Mouse (Mus musculus) MEL (cell line): Measurements from ENCODE around the gene Cblb. TPM values are rescaled to one million over a fixed set of nuclear protein-coding genes. Genes with fewer than 3 reads are reported as not detected.

Source experiments
- DNase-seq: peaks from one replicate; pipeline ENCODE4 v3.0.0; 2011; ENCODE audit warnings: low read depth, low spot score
- H3K27ac ChIP-seq: 2 replicates; pipeline ENCODE4 v1.5.1; 2012; ENCODE audit warnings: low read depth, mild to moderate bottlenecking, control low read depth, low read length, moderate library complexity; ENCODE audit not compliant: control insufficient read depth
- H3K27me3 ChIP-seq, 2 experiments: fragments of 150-350 bp in 1 of 2; sonication (generic) in 1 of 2; 2 replicates each; pipeline ENCODE4 v1.6.1; 2012; ENCODE audit warnings: low read length in 2 of 2, mild to moderate bottlenecking in 2 of 2, improper control_type of control experiment in 1 of 2, moderate library complexity in 1 of 2; ENCODE audit not compliant: insufficient read depth in 2 of 2, control insufficient read depth in 1 of 2
- H3K36me3 ChIP-seq, 2 experiments: 2 replicates each; pipeline ENCODE4 v1.6.1; 2012 to 2014; ENCODE audit warnings: low read length in 2 of 2, improper control_type of control experiment in 1 of 2, inconsistent platforms in 1 of 2, mild to moderate bottlenecking in 1 of 2; ENCODE audit not compliant: insufficient read depth in 2 of 2, control insufficient read depth in 1 of 2
- H3K4me1 ChIP-seq, 2 experiments: fragments of 150-350 bp in 1 of 2; sonication (generic) in 1 of 2; 2 replicates each; pipeline ENCODE4 v1.6.1; 2012; ENCODE audit warnings: low read length in 2 of 2, improper control_type of control experiment in 1 of 2, mild to moderate bottlenecking in 1 of 2; ENCODE audit not compliant: insufficient read depth in 2 of 2, control insufficient read depth in 1 of 2
- H3K4me3 ChIP-seq, 2 experiments: fragments of 150-350 bp in 1 of 2; sonication (generic) in 1 of 2; 2 replicates each; pipeline ENCODE4 v1.5.1; 2012; ENCODE audit warnings: low read depth in 2 of 2, low read length in 2 of 2, mild to moderate bottlenecking in 2 of 2, moderate library complexity in 2 of 2, control low read depth in 1 of 2, improper control_type of control experiment in 1 of 2; ENCODE audit not compliant: control insufficient read depth in 1 of 2, insufficient read depth in 1 of 2
- H3K79me2 ChIP-seq: 2 replicates; pipeline ENCODE4 v1.6.1; 2012; ENCODE audit warnings: mild to moderate bottlenecking, low read length, moderate library complexity; ENCODE audit not compliant: control insufficient read depth, poor library complexity, insufficient read depth
- H3K9ac ChIP-seq: 2 replicates; pipeline ENCODE4 v1.6.1; 2012; ENCODE audit warnings: low read depth, mild to moderate bottlenecking, control low read depth, low read length, moderate library complexity; ENCODE audit not compliant: control insufficient read depth, poor library complexity, severe bottlenecking
- H3K9me3 ChIP-seq: fragments of 150-350 bp; sonication (generic); replicated peaks from 2 replicates; pipeline ENCODE4 v1.6.1; 2012; ENCODE audit warnings: mild to moderate bottlenecking, low read length, improper control_type of control experiment, moderate library complexity; ENCODE audit not compliant: insufficient read depth
- BHLHE40 ChIP-seq: IDR thresholded peaks from 2 replicates; pipeline ENCODE4 v1.6.1; 2012; ENCODE audit warnings: low read depth, mild to moderate bottlenecking, inconsistent platforms, low read length, improper control_type of control experiment, borderline replicate concordance
- CHD1 ChIP-seq: IDR thresholded peaks from 2 replicates; pipeline ENCODE4 v1.6.1; 2012; ENCODE audit warnings: low read depth, mild to moderate bottlenecking, inconsistent platforms, low read length, improper control_type of control experiment
- CHD2 ChIP-seq: IDR thresholded peaks from 2 replicates; pipeline ENCODE4 v1.6.1; 2011; ENCODE audit warnings: low read length, improper control_type of control experiment
- CTCF ChIP-seq, 3 experiments: IDR thresholded peaks in 2 of 3; conservative IDR thresholded peaks in 1 of 3; 2 replicates each; pipeline ENCODE4 v1.5.1; 2011 to 2012; ENCODE audit warnings: low read length in 3 of 3, low read depth in 2 of 3, mild to moderate bottlenecking in 2 of 3, improper control_type of control experiment in 1 of 3, inconsistent platforms in 1 of 3, mixed read lengths in 1 of 3, moderate library complexity in 1 of 3; ENCODE audit not compliant: control insufficient read depth in 1 of 3, insufficient read depth in 1 of 3, poor library complexity in 1 of 3, severe bottlenecking in 1 of 3
- E2F4 ChIP-seq: IDR thresholded peaks from 2 replicates; pipeline ENCODE4 v1.6.1; 2011; ENCODE audit warnings: low read depth, low read length, improper control_type of control experiment, borderline replicate concordance
- ELF1 ChIP-seq: IDR thresholded peaks from 2 replicates; pipeline ENCODE4 v1.6.1; 2014; ENCODE audit warnings: low read depth, mild to moderate bottlenecking, inconsistent platforms, low read length, improper control_type of control experiment, moderate library complexity
- EP300 ChIP-seq, 2 experiments: IDR thresholded peaks; 2 replicates each; pipeline ENCODE4 v1.6.1; 2011; ENCODE audit warnings: improper control_type of control experiment in 2 of 2, low read length in 2 of 2, low read depth in 1 of 2, mild to moderate bottlenecking in 1 of 2
- ETS1 ChIP-seq: IDR thresholded peaks from 2 replicates; pipeline ENCODE4 v1.6.1; 2012; ENCODE audit warnings: low read depth, mild to moderate bottlenecking, inconsistent platforms, low read length, improper control_type of control experiment, moderate library complexity
- GABPA ChIP-seq: IDR thresholded peaks from 2 replicates; pipeline ENCODE4 v1.6.1; 2012; ENCODE audit warnings: low read depth, mild to moderate bottlenecking, inconsistent platforms, low read length, improper control_type of control experiment, moderate library complexity
- GATA1 ChIP-seq: IDR thresholded peaks from 2 replicates; pipeline ENCODE4 v1.6.1; 2011; ENCODE audit warnings: low read depth, low read length, improper control_type of control experiment
- HCFC1 ChIP-seq: IDR thresholded peaks from 2 replicates; pipeline ENCODE4 v1.6.1; 2012; ENCODE audit warnings: low read depth, mild to moderate bottlenecking, inconsistent platforms, low read length, improper control_type of control experiment, moderate library complexity
- JUND ChIP-seq: IDR thresholded peaks from 2 replicates; pipeline ENCODE4 v1.6.1; 2011; ENCODE audit warnings: low read depth, mild to moderate bottlenecking, improper control_type of control experiment, low read length
- KAT2A ChIP-seq: conservative IDR thresholded peaks from 2 replicates; pipeline ENCODE4 v1.6.1; 2012; ENCODE audit warnings: low read depth, low read length, improper control_type of control experiment, inconsistent platforms
- MAFK ChIP-seq: IDR thresholded peaks from 2 replicates; pipeline ENCODE4 v1.6.1; 2011; ENCODE audit warnings: low read depth, mild to moderate bottlenecking, low read length, improper control_type of control experiment, borderline replicate concordance
- MAZ ChIP-seq: IDR thresholded peaks from 2 replicates; pipeline ENCODE4 v1.6.1; 2012; ENCODE audit warnings: low read depth, mild to moderate bottlenecking, inconsistent platforms, low read length, improper control_type of control experiment
- MEF2A ChIP-seq: IDR thresholded peaks from 2 replicates; pipeline ENCODE4 v1.6.1; 2014; ENCODE audit warnings: low read depth, mild to moderate bottlenecking, inconsistent platforms, low read length, improper control_type of control experiment; ENCODE audit not compliant: poor library complexity, insufficient replicate concordance, severe bottlenecking; ENCODE audit errors: extremely low read depth
- MXI1 ChIP-seq: IDR thresholded peaks from 2 replicates; pipeline ENCODE4 v1.6.1; 2011; ENCODE audit warnings: mild to moderate bottlenecking, low read depth, low read length, improper control_type of control experiment
- MYB ChIP-seq: IDR thresholded peaks from 2 replicates; pipeline ENCODE4 v1.6.1; 2011; ENCODE audit warnings: mild to moderate bottlenecking, low read depth, low read length, improper control_type of control experiment
- MYC ChIP-seq: IDR thresholded peaks from 2 replicates; pipeline ENCODE4 v1.6.1; 2011; ENCODE audit warnings: low read depth, mild to moderate bottlenecking, low read length, improper control_type of control experiment, moderate library complexity
- NELFE ChIP-seq: IDR thresholded peaks from 2 replicates; pipeline ENCODE4 v1.6.1; 2011; ENCODE audit warnings: low read depth, low read length, improper control_type of control experiment
- NRF1 ChIP-seq: IDR thresholded peaks from 2 replicates; pipeline ENCODE4 v1.6.1; 2014; ENCODE audit warnings: low read depth, mild to moderate bottlenecking, inconsistent platforms, low read length, improper control_type of control experiment, moderate library complexity; ENCODE audit not compliant: poor library complexity, insufficient read depth, severe bottlenecking
- POLR2A ChIP-seq, 2 experiments: IDR thresholded peaks; 2 replicates each; pipeline ENCODE4 v1.6.1; 2011 to 2012; ENCODE audit warnings: low read length in 2 of 2, mild to moderate bottlenecking in 2 of 2, control low read depth in 1 of 2, improper control_type of control experiment in 1 of 2, low read depth in 1 of 2, moderate library complexity in 1 of 2; ENCODE audit not compliant: control insufficient read depth in 1 of 2, insufficient read depth in 1 of 2, poor library complexity in 1 of 2
- POLR2AphosphoS2 ChIP-seq: IDR thresholded peaks from 2 replicates; pipeline ENCODE4 v1.6.1; 2011; ENCODE audit warnings: low read length, improper control_type of control experiment
- POLR2AphosphoS5 ChIP-seq: IDR thresholded peaks from 2 replicates; pipeline ENCODE4 v1.6.1; 2012; ENCODE audit warnings: low read depth, borderline replicate concordance, mild to moderate bottlenecking, inconsistent platforms, low read length, moderate library complexity, mixed read lengths
- RAD21 ChIP-seq: IDR thresholded peaks from 2 replicates; pipeline ENCODE4 v1.6.1; 2011; ENCODE audit warnings: mild to moderate bottlenecking, low read depth, low read length, improper control_type of control experiment
- RCOR1 ChIP-seq: IDR thresholded peaks from 2 replicates; pipeline ENCODE4 v1.6.1; 2012; ENCODE audit warnings: low read depth, mild to moderate bottlenecking, inconsistent platforms, low read length, improper control_type of control experiment
- SIN3A ChIP-seq: IDR thresholded peaks from 2 replicates; pipeline ENCODE4 v1.6.1; 2012; ENCODE audit warnings: low read length, improper control_type of control experiment, inconsistent platforms
- SMC3 ChIP-seq: IDR thresholded peaks from 2 replicates; pipeline ENCODE4 v1.6.1; 2011; ENCODE audit warnings: low read depth, low read length, improper control_type of control experiment
- TAL1 ChIP-seq: IDR thresholded peaks from 2 replicates; pipeline ENCODE4 v1.6.1; 2012; ENCODE audit warnings: mild to moderate bottlenecking, inconsistent platforms, low read length, moderate library complexity, mixed read lengths
- TBP ChIP-seq: IDR thresholded peaks from 2 replicates; pipeline ENCODE4 v1.8.0; 2011; ENCODE audit warnings: low read depth, low read length, improper control_type of control experiment
- TCF12 ChIP-seq: IDR thresholded peaks from 2 replicates; pipeline ENCODE4 v1.6.1; 2014; ENCODE audit warnings: low read depth, mild to moderate bottlenecking, inconsistent platforms, low read length, improper control_type of control experiment, moderate library complexity
- UBTF ChIP-seq: IDR thresholded peaks from 2 replicates; pipeline ENCODE4 v1.6.1; 2012; ENCODE audit warnings: low read depth, mild to moderate bottlenecking, inconsistent platforms, low read length, improper control_type of control experiment, moderate library complexity, borderline replicate concordance; ENCODE audit not compliant: insufficient read depth
- USF1 ChIP-seq: IDR thresholded peaks from 2 replicates; pipeline ENCODE4 v1.6.1; 2014; ENCODE audit warnings: low read depth, mild to moderate bottlenecking, inconsistent platforms, low read length, improper control_type of control experiment, moderate library complexity
- USF2 ChIP-seq, 2 experiments: IDR thresholded peaks; 2 replicates each; pipeline ENCODE4 v1.6.1; 2011 to 2012; ENCODE audit warnings: improper control_type of control experiment in 2 of 2, low read length in 2 of 2, borderline replicate concordance in 1 of 2, inconsistent platforms in 1 of 2, low read depth in 1 of 2, mild to moderate bottlenecking in 1 of 2; ENCODE audit not compliant: insufficient read depth in 1 of 2
- ZC3H11A ChIP-seq: IDR thresholded peaks from 2 replicates; pipeline ENCODE4 v1.6.1; 2012; ENCODE audit warnings: low read depth, mild to moderate bottlenecking, inconsistent platforms, low read length, improper control_type of control experiment
- ZKSCAN1 ChIP-seq: IDR thresholded peaks from 2 replicates; pipeline ENCODE4 v1.6.1; 2012; ENCODE audit warnings: low read depth, mild to moderate bottlenecking, inconsistent platforms, low read length, improper control_type of control experiment, moderate library complexity
- ZMIZ1 ChIP-seq: IDR thresholded peaks from 2 replicates; pipeline ENCODE4 v1.6.1; 2012; ENCODE audit warnings: low read depth, mild to moderate bottlenecking, inconsistent platforms, low read length, improper control_type of control experiment, moderate library complexity
- ZNF384 ChIP-seq: IDR thresholded peaks from 2 replicates; pipeline ENCODE4 v1.6.1; 2012; ENCODE audit warnings: low read depth, mild to moderate bottlenecking, inconsistent platforms, low read length, improper control_type of control experiment
- polyA plus RNA-seq, 2 experiments: library from polyadenylated mRNA; stranded (reverse) in 1 of 2; unstranded in 1 of 2; fragments of >175 nt in 1 of 2; fragments of >200 nt in 1 of 2; gene quantifications; 2 replicates each; pipeline versions ENCODE4 v1.2.1 to v1.2.4; 2012; ENCODE audit warnings: low replicate concordance in 2 of 2, low read depth in 1 of 2; ENCODE audit not compliant: insufficient read length in 2 of 2, insufficient read depth in 1 of 2, missing spikeins in 1 of 2
- total RNA-seq: library from RNA; depleted of rRNA; stranded (reverse); fragments of 300-350 nt; gene quantifications from 2 replicates; pipeline ENCODE4 v1.2.3, GENCODE M21; 2012

The Cblb gene
- total and polyA plus RNA-seq, 3 experiments = 1.5 to 5.7 TPM; not detected in 1

DNA sequence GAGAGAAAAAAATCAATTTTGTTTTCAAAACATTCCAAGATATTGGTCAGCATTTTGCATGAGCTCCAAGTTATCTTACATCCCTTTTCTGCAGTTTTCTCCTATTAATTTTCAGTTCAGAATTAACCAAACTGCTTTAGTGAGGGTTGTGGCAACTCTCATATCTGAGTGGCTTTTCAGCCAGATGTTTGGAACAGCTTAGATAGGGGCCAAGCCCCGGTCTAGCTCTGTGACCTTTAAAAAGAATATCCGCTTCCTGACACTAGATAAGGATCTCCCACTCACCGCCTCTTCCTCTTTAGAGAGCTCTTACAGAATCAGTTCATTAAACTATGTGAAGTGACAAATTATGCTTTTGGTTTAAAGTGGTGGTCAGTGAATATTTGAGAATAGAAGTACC lies 50.7 kb downstream of the Cblb start:
- Histone ChIP-seq H3K9ac (no peak overlapping the region), H3K4me3 (peak overlapping the region in 1 of 2 experiments; percentile 10; a peak in 2 of 4 replicates), H3K27ac (no peak overlapping the region), H3K36me3 (peaks cover 0 to 15% of the 10 kb centered on the region in 2 experiments; a peak in 2 of 4 replicates), H3K27me3 (no peaks in the 10 kb centered on the region), H3K4me1 (peaks cover 5 to 13% of the 10 kb centered on the region in 2 experiments), H3K9me3 (no peaks in the 10 kb centered on the region), H3K79me2 (no peaks in the 10 kb centered on the region)
- DNase-seq = peak; percentile 79
- TF ChIP-seq SMC3 = no peak
- peak; percentile 79 for TF ChIP-seq TCF12
- TF ChIP-seq ZMIZ1 = no peak
- no peak for TF ChIP-seq GABPA
- TF ChIP-seq ETS1 = peak; percentile 76; the same call in 1 of the 2 replicates
- peak; percentile 93 for TF ChIP-seq GATA1
- TF ChIP-seq MAFK = no peak; the same call in 1 of the 2 replicates
- no peak for TF ChIP-seq MEF2A
- no peak for TF ChIP-seq POLR2AphosphoS5
- peak; percentile 83 for TF ChIP-seq RCOR1
- TF ChIP-seq BHLHE40 = no peak
- TF ChIP-seq TAL1 = peak; percentile 56
- TF ChIP-seq USF1 = no peak
- TF ChIP-seq KAT2A = no peak
- no peak for TF ChIP-seq CHD2
- peak; percentile 20; the same call in 1 of the 2 replicates for TF ChIP-seq ELF1
- TF ChIP-seq MXI1 = no peak
- TF ChIP-seq EP300 (IDR thresholded peaks at IDR 0.05; ENCODE audit: low read depth in 1 of 2, low read length in 2 of 2) = peak; percentile 88 to 90
- TF ChIP-seq SIN3A = peak; percentile 72
- no peak for TF ChIP-seq CHD1
- no peak for TF ChIP-seq POLR2A (IDR thresholded peaks at IDR 0.05; ENCODE audit: control insufficient read depth in 1 of 2, insufficient read depth in 1 of 2, low read depth in 1 of 2, low read length in 2 of 2, poor library complexity in 1 of 2)
- TF ChIP-seq NELFE = no peak
- TF ChIP-seq E2F4 = no peak
- no peak for TF ChIP-seq USF2 (IDR thresholded peaks at IDR 0.05; ENCODE audit: borderline replicate concordance in 1 of 2, insufficient read depth in 1 of 2, low read depth in 1 of 2, low read length in 2 of 2)
- no peak for TF ChIP-seq RAD21
- no peak for TF ChIP-seq HCFC1
- 0 out of 2 replicates have a peak, but pooled peaks have one; percentile 18 for TF ChIP-seq TBP
- TF ChIP-seq CTCF (IDR thresholded peaks at IDR 0.05 in 2 of 3, conservative IDR thresholded peaks at IDR 0.05 in 1 of 3; ENCODE audit: control insufficient read depth in 1 of 3, insufficient read depth in 1 of 3, low read depth in 2 of 3, low read length in 3 of 3, poor library complexity in 1 of 3, severe bottlenecking in 1 of 3) = no peak
- no peak for TF ChIP-seq ZNF384
- TF ChIP-seq ZKSCAN1 = no peak
- TF ChIP-seq MAZ = no peak
- no peak for TF ChIP-seq POLR2AphosphoS2
- TF ChIP-seq JUND = no peak
- no peak for TF ChIP-seq UBTF
- TF ChIP-seq ZC3H11A = no peak
- no peak for TF ChIP-seq NRF1
- no peak for TF ChIP-seq MYC
- TF ChIP-seq MYB = 0 out of 2 replicates have a peak, but pooled peaks have one; percentile 16
